Mouse (Mus musculus): ENCODE results near the gene Cpxm2.

DNA sequence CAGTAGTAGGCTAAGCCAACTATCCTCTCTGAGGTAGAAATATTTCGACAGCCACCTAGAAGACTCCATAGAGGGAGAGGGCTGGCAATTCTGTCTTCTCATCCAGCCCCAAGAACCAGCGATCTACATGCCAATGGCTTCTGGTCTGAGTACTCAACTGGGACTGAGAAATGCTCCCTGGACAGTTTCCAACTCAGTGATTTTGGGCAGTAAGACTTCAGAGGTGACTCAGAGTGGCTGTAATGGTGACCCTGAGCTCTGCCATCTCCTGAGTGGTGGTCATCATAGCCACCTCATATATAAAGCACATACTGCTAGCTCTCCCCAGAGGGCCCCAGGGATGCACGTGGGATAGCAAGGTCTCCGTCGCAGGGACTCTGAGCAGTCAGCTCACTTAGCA lies 87.0 kb downstream of the Cpxm2 start:
- TF ChIP-seq CTCF (IDR thresholded peaks at IDR 0.05; ENCODE audit: borderline replicate concordance, insufficient read depth, low read length) (no peak), POLR2A (IDR thresholded peaks at IDR 0.05; ENCODE audit: low read depth, low read length) (no peak)

Measured in embryonic fibroblast, embryonic 13.5 days (primary cell).